Mouse (Mus musculus): ENCODE results near the gene Grcc10. TPM values are rescaled to one million over a fixed set of nuclear protein-coding genes. Genes with fewer than 3 reads are reported as not detected.

Grcc10 gene
- polyA plus RNA-seq, 1 experiment from 2014 or later = 689 TPM

GRCm38 (mm10) chr6:124701338-124701737 is 39.8 kb downstream of the Grcc10 start:
- Histone ChIP-seq H3K4me1 (ENCODE audit: control insufficient read depth, insufficient read depth, low read length) (no peaks in the 10 kb centered on the region), H3K27ac (replicated peaks; ENCODE audit: low read depth, low read length) (no peak overlapping the region), H3K4me2 (ENCODE audit: low read length) (no peak overlapping the region), H3K9ac (replicated peaks; ENCODE audit: low read length) (no peak overlapping the region), H3K9me3 (ENCODE audit: control insufficient read depth, low read length) (no peaks in the 10 kb centered on the region), H3K4me3 (replicated peaks; ENCODE audit: low read depth, low read length) (no peak overlapping the region), H3K36me3 (ENCODE audit: control insufficient read depth, insufficient read depth, low read length) (peaks cover 66% of the 10 kb centered on the region), H3K27me3 (ENCODE audit: control insufficient read depth, insufficient read depth, low read length) (no peaks in the 10 kb centered on the region)
- WGBS = 81% methylated on average over 8 of the region's 8 CpGs
- ATAC-seq (ENCODE audit: low FRiP score, low TSS enrichment) = no peak
- peak; percentile 24 for DNase-seq

DNA sequence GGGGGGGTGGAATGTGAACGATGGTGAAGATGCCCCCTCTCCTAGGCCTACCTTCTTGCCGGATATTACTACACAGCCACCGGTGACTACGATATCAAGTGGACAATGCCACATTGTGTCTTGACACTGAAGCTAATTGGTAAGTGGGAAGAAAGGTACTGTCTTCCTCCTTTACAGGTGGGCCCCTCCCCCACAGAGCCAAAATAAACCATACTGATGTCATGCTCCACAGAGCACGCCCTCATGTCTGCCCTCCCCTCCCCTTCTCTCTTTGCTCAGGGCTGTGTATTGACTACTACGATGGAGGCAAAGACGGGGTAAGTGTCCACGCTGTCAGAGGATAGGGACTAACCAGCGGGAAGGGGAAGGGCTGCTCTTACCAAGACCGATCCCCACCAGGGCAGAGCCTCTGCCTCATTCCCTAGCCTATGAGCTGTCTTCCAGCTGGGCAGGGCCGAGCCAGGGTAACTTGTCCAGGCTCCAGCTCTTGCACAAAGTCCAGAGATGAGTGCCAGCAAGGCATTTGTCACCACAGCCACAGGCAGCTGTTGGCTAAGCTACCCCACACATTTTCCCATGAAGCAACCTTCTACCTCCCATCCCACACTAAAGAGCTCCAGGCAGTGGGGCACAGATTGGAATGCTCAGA is 41.1 kb downstream of the Grcc10 start:
- Histone ChIP-seq H3K9ac (replicated peaks; ENCODE audit: low read length) (no peak overlapping the region), H3K4me1 (ENCODE audit: control insufficient read depth, insufficient read depth, low read length) (no peaks in the 10 kb centered on the region), H3K9me3 (ENCODE audit: control insufficient read depth, low read length) (no peaks in the 10 kb centered on the region), H3K27ac (replicated peaks; ENCODE audit: low read depth, low read length) (no peak overlapping the region), H3K4me2 (ENCODE audit: low read length) (no peak overlapping the region), H3K4me3 (replicated peaks; ENCODE audit: low read depth, low read length) (no peak overlapping the region), H3K36me3 (ENCODE audit: control insufficient read depth, insufficient read depth, low read length) (peaks cover 55% of the 10 kb centered on the region), H3K27me3 (ENCODE audit: control insufficient read depth, insufficient read depth, low read length) (no peaks in the 10 kb centered on the region)
- WGBS = 78% methylated on average over 11 of the region's 11 CpGs
- DNase-seq (no peak), ATAC-seq (ENCODE audit: low FRiP score, low TSS enrichment) (no peak)

- peaks cover 48% of the 10 kb centered on the region for H3K36me3 ChIP-seq (ENCODE audit: control insufficient read depth, insufficient read depth, low read length)
- 90% methylated on average over 4 of the region's 4 CpGs for WGBS
- H3K4me3 ChIP-seq (replicated peaks; ENCODE audit: low read depth, low read length) = no peak overlapping the region
- H3K27me3 ChIP-seq (ENCODE audit: control insufficient read depth, insufficient read depth, low read length) = no peaks in the 10 kb centered on the region
- no peak for DNase-seq
- no peaks in the 10 kb centered on the region for H3K9me3 ChIP-seq (ENCODE audit: control insufficient read depth, low read length)
- no peak overlapping the region for H3K27ac ChIP-seq (replicated peaks; ENCODE audit: low read depth, low read length)
- no peak overlapping the region for H3K9ac ChIP-seq (replicated peaks; ENCODE audit: low read length)
- no peak for ATAC-seq (ENCODE audit: low FRiP score, low TSS enrichment)
- no peaks in the 10 kb centered on the region for H3K4me1 ChIP-seq (ENCODE audit: control insufficient read depth, insufficient read depth, low read length)
- no peak overlapping the region for H3K4me2 ChIP-seq (ENCODE audit: low read length)
Observed at GRCm38 (mm10) chr6:124699366-124699765, 41.8 kb downstream of the Grcc10 start.

DNA sequence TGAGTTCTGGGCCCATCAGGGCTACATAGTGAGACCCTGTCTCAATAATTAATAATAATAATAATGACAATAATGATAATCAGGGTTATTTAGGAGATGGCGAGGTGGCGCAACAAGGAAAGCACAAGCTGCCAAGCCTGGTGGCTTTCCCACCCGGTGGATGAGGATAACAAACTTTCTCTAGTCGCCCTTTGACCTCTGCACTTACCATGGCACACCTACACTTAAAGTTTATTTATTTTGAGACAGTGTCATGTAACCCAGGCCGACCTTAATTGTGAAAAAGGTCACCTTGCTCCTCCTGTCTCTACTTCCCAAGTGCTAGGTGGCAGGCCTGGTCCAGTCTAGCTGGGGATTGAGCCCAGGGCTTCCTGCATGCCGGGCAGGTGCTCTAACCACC is 42.4 kb downstream of the Grcc10 start:
- peaks cover 42% of the 10 kb centered on the region for H3K36me3 ChIP-seq (ENCODE audit: control insufficient read depth, insufficient read depth, low read length)
- no peak for DNase-seq
- H3K4me2 ChIP-seq (ENCODE audit: low read length) = no peak overlapping the region

DNA sequence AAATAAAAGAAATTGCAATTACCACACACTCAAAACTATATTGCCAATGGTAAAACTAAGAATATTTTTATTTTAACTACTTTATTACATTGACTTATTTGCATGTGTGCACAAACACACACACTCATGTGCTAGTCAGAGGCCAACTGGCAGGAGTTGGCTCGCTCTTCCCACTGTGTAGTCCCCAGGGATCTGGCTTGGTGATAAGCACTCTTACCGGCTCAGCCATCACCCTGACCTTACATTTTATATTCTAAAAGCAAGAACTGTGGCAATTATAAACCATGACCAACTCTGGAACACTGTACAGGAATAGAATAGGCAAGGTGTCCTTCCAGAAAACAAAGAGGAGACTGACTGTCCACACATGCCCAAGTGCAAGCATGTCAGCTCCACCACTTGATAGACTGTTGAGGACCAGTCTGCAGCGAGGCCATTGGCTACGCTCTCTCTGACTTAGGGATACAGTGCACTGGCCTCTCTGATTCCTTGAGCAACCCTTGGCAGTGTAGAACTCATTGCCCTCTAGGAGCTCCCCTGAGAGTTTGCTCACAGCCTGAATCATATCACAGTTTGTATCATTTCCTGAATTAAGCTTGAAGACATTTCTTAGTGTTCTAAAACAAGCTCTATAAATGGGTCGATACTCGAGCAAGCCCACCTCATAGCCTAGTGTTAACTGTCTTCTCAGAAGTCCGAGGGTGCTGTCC is 44.6 kb downstream of the Grcc10 start:
- Histone ChIP-seq H3K36me3 (ENCODE audit: control insufficient read depth, insufficient read depth, low read length) (peaks cover 20% of the 10 kb centered on the region), H3K27me3 (ENCODE audit: control insufficient read depth, insufficient read depth, low read length) (no peaks in the 10 kb centered on the region), H3K9me3 (ENCODE audit: control insufficient read depth, low read length) (no peaks in the 10 kb centered on the region), H3K4me2 (ENCODE audit: low read length) (no peak overlapping the region), H3K27ac (replicated peaks; ENCODE audit: low read depth, low read length) (no peak overlapping the region), H3K4me3 (replicated peaks; ENCODE audit: low read depth, low read length) (no peak overlapping the region), H3K9ac (replicated peaks; ENCODE audit: low read length) (no peak overlapping the region), H3K4me1 (ENCODE audit: control insufficient read depth, insufficient read depth, low read length) (no peaks in the 10 kb centered on the region)
- no peak for ATAC-seq (ENCODE audit: low FRiP score, low TSS enrichment)
- DNase-seq = no peak
- 93% methylated on average over 7 of the region's 7 CpGs for WGBS

More for the DNA sequence above, 42.4 kb downstream of the Grcc10 start:
- H3K9ac ChIP-seq (replicated peaks; ENCODE audit: low read length) = no peak overlapping the region
- no peaks in the 10 kb centered on the region for H3K4me1 ChIP-seq (ENCODE audit: control insufficient read depth, insufficient read depth, low read length)
- H3K27ac ChIP-seq (replicated peaks; ENCODE audit: low read depth, low read length) = no peak overlapping the region
- H3K4me3 ChIP-seq (replicated peaks; ENCODE audit: low read depth, low read length) = no peak overlapping the region
- no peaks in the 10 kb centered on the region for H3K27me3 ChIP-seq (ENCODE audit: control insufficient read depth, insufficient read depth, low read length)
- WGBS = 89% methylated on average over 6 of the region's 6 CpGs
- no peaks in the 10 kb centered on the region for H3K9me3 ChIP-seq (ENCODE audit: control insufficient read depth, low read length)
- no peak for ATAC-seq (ENCODE audit: low FRiP score, low TSS enrichment)

GRCm38 (mm10) chr6:124694166-124694955 is 46.8 kb downstream of the Grcc10 start:
- H3K36me3 ChIP-seq (ENCODE audit: control insufficient read depth, insufficient read depth, low read length) = no peaks in the 10 kb centered on the region
- no peak overlapping the region for H3K4me3 ChIP-seq (replicated peaks; ENCODE audit: low read depth, low read length)
- no peaks in the 10 kb centered on the region for H3K9me3 ChIP-seq (ENCODE audit: control insufficient read depth, low read length)
- no peaks in the 10 kb centered on the region for H3K27me3 ChIP-seq (ENCODE audit: control insufficient read depth, insufficient read depth, low read length)
- no peak overlapping the region for H3K4me2 ChIP-seq (ENCODE audit: low read length)
- H3K9ac ChIP-seq (replicated peaks; ENCODE audit: low read length) = no peak overlapping the region
- peak; percentile 62 for DNase-seq
- no peak overlapping the region for H3K27ac ChIP-seq (replicated peaks; ENCODE audit: low read depth, low read length)
- H3K4me1 ChIP-seq (ENCODE audit: control insufficient read depth, insufficient read depth, low read length) = no peaks in the 10 kb centered on the region
- WGBS = 80% methylated on average over 15 of the region's 15 CpGs
- ATAC-seq (ENCODE audit: low FRiP score, low TSS enrichment) = no peak

- H3K9me3 ChIP-seq (ENCODE audit: control insufficient read depth, low read length) = no peaks in the 10 kb centered on the region
- no peak for ATAC-seq (ENCODE audit: low FRiP score, low TSS enrichment)
- no peaks in the 10 kb centered on the region for H3K27me3 ChIP-seq (ENCODE audit: control insufficient read depth, insufficient read depth, low read length)
- WGBS = 89% methylated on average over 15 of the region's 15 CpGs
- H3K36me3 ChIP-seq (ENCODE audit: control insufficient read depth, insufficient read depth, low read length) = no peaks in the 10 kb centered on the region
- H3K27ac ChIP-seq (replicated peaks; ENCODE audit: low read depth, low read length) = no peak overlapping the region
- H3K4me2 ChIP-seq (ENCODE audit: low read length) = no peak overlapping the region
- no peak overlapping the region for H3K4me3 ChIP-seq (replicated peaks; ENCODE audit: low read depth, low read length)
- H3K9ac ChIP-seq (replicated peaks; ENCODE audit: low read length) = no peak overlapping the region
- H3K4me1 ChIP-seq (ENCODE audit: control insufficient read depth, insufficient read depth, low read length) = no peaks in the 10 kb centered on the region
- no peak for DNase-seq
Observed at GRCm38 (mm10) chr6:124693243-124693981, 47.8 kb downstream of the Grcc10 start.

- H3K4me2 ChIP-seq (ENCODE audit: low read length) = no peak overlapping the region
- ATAC-seq (ENCODE audit: low FRiP score, low TSS enrichment) (no peak), DNase-seq (no peak)
- H3K9me3 ChIP-seq (ENCODE audit: control insufficient read depth, low read length) = no peaks in the 10 kb centered on the region
- no peak overlapping the region for H3K27ac ChIP-seq (replicated peaks; ENCODE audit: low read depth, low read length)
- no peaks in the 10 kb centered on the region for H3K4me1 ChIP-seq (ENCODE audit: control insufficient read depth, insufficient read depth, low read length)
- 95% methylated on average over 3 of the region's 3 CpGs for WGBS
- H3K4me3 ChIP-seq (replicated peaks; ENCODE audit: low read depth, low read length) = no peak overlapping the region
- H3K36me3 ChIP-seq (ENCODE audit: control insufficient read depth, insufficient read depth, low read length) = no peaks in the 10 kb centered on the region
- no peaks in the 10 kb centered on the region for H3K27me3 ChIP-seq (ENCODE audit: control insufficient read depth, insufficient read depth, low read length)
- H3K9ac ChIP-seq (replicated peaks; ENCODE audit: low read length) = no peak overlapping the region
Observed at GRCm38 (mm10) chr6:124690517-124690916, 50.7 kb downstream of the Grcc10 start.
